Mouse (Mus musculus): ENCODE data around the gene Olfr128.

- TF ChIP-seq CTCF (conservative IDR thresholded peaks at IDR 0.05; ENCODE audit: insufficient read depth, insufficient read length, low read depth, low read length) (no peak), POLR2A (IDR thresholded peaks at IDR 0.05; ENCODE audit: low read depth, low read length) (no peak)
Observed at GRCm38 (mm10) chr17:37900137-37900536, 20.2 kb upstream of the Olfr128 start, which contains the start of gene Olfr127.

All from kidney, adult 2 months (tissue).